Mouse (Mus musculus) myocyte (in vitro differentiated cells): Measurements from ENCODE around the gene Hs3st4.

ENCODE experiments used
- MYOG ChIP-seq, 3 experiments: IDR thresholded peaks; one replicate each; pipeline ENCODE4 v1.6.1; 2011; ENCODE audit warnings: control low read depth in 2 of 3, low read depth in 2 of 3, mild to moderate bottlenecking in 2 of 3; ENCODE audit not compliant: insufficient read length in 2 of 3, control insufficient read depth in 1 of 3, insufficient read depth in 1 of 3
- POLR2A ChIP-seq: IDR thresholded peaks from one replicate; pipeline ENCODE4 v1.6.1; 2011; ENCODE audit warnings: low read depth, mild to moderate bottlenecking, control low read depth, moderate library complexity; ENCODE audit not compliant: insufficient read length
- POLR2AphosphoS2 ChIP-seq: IDR thresholded peaks from one replicate; pipeline ENCODE4 v1.6.1; 2011; ENCODE audit warnings: low read depth, control low read depth; ENCODE audit not compliant: insufficient read length
- USF1 ChIP-seq: IDR thresholded peaks from one replicate; pipeline ENCODE4 v1.6.1; 2011; ENCODE audit warnings: low read depth, mild to moderate bottlenecking, control low read depth, moderate library complexity

- TF ChIP-seq MYOG (IDR thresholded peaks at IDR 0.05; ENCODE audit: control insufficient read depth in 1 of 3, insufficient read depth in 1 of 3, insufficient read length in 2 of 3, low read depth in 2 of 3) (no peak), POLR2A (no peak), POLR2AphosphoS2 (no peak), USF1 (no peak)
These were observed 180.6 kb downstream of the Hs3st4 start for GRCm38 (mm10) chr7:124163301-124163700.
